Mouse (Mus musculus) E14TG2a.4 (cell line): ENCODE data around the gene Myh13.

Experiments used
- H3K27me3 ChIP-seq: 2 replicates; pipeline ENCODE4 v1.6.1; 2014; ENCODE audit warnings: low read length, control low read depth; ENCODE audit not compliant: insufficient read depth
- H3K36me3 ChIP-seq: 2 replicates; pipeline ENCODE4 v1.6.1; 2014; ENCODE audit warnings: low read length, control low read depth; ENCODE audit not compliant: insufficient read depth
- H3K4me1 ChIP-seq: replicated peaks from 2 replicates; pipeline ENCODE4 v1.6.1; 2014; ENCODE audit warnings: low read depth, low read length, control low read depth
- H3K4me3 ChIP-seq: replicated peaks from 2 replicates; pipeline ENCODE4 v1.5.1; 2014; ENCODE audit warnings: mild to moderate bottlenecking, low read length
- H3K9me3 ChIP-seq: 2 replicates; pipeline ENCODE4 v1.6.1; 2014; ENCODE audit warnings: low read length, control low read depth
- CTCF ChIP-seq: conservative IDR thresholded peaks from 2 replicates; pipeline ENCODE4 v1.5.1; 2014; ENCODE audit warnings: low read length
- NANOG ChIP-seq: IDR thresholded peaks from 2 replicates; pipeline ENCODE4 v1.6.1; 2014; ENCODE audit warnings: borderline replicate concordance, low read length, mixed read lengths
- POU5F1 ChIP-seq: IDR thresholded peaks from 2 replicates; pipeline ENCODE4 v1.6.1; 2014; ENCODE audit warnings: low read length, borderline replicate concordance

The Myh13 gene

GRCm38 (mm10) chr11:67376308-67376707, 54.9 kb downstream of the Myh13 start:
- Histone ChIP-seq H3K4me1 (peaks cover 72% of the 10 kb centered on the region), H3K4me3 (no peak overlapping the region), H3K36me3 (no peaks in the 10 kb centered on the region), H3K9me3 (no peaks in the 10 kb centered on the region), H3K27me3 (no peaks in the 10 kb centered on the region)
- peak; percentile 91 for TF ChIP-seq CTCF
- TF ChIP-seq POU5F1, result no peak

- no peaks in the 10 kb centered on the region for H3K9me3 ChIP-seq
- peak overlapping the region; percentile 64 for H3K4me3 ChIP-seq
- TF ChIP-seq NANOG, result no peak; the same call in 1 of the 2 replicates
- no peak for TF ChIP-seq CTCF
- TF ChIP-seq POU5F1, result no peak
- no peaks in the 10 kb centered on the region for H3K27me3 ChIP-seq
- H3K4me1 ChIP-seq, result peaks cover 71% of the 10 kb centered on the region
- H3K36me3 ChIP-seq, result no peaks in the 10 kb centered on the region
These were observed 58.4 kb downstream of the Myh13 start for GRCm38 (mm10) chr11:67379703-67380510.

- Histone ChIP-seq H3K4me1 (peaks cover 70% of the 10 kb centered on the region), H3K4me3 (peak overlapping the region; percentile 8; the same call in 1 of the 2 replicates)
These were observed 60.4 kb downstream of the Myh13 start for GRCm38 (mm10) chr11:67381833-67382232.

DNA sequence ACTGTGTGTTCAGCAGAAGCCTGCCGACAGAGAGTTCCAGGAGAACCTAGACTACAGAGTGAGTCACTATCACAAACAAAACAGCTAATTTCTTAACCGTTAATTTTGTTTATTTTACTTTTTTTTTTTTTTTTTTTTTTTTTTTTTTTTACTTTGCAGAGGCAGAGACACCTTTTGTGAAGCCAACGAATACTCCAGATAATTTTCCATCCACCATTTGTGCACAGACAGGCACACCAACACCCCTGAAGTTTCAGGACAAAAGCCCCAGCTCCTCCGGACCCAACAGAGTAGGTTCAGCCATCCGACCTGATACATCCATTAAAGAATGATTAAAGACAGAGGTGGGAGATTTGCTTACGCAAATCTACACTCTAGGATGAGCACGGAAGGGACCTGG, 63.2 kb downstream of the Myh13 start:
- TF ChIP-seq NANOG, result no peak
- H3K4me3 ChIP-seq, result no peak overlapping the region
- H3K27me3 ChIP-seq, result no peaks in the 10 kb centered on the region
- H3K4me1 ChIP-seq, result peaks cover 46% of the 10 kb centered on the region
- H3K9me3 ChIP-seq, result peaks cover 18% of the 10 kb centered on the region
- no peaks in the 10 kb centered on the region for H3K36me3 ChIP-seq

More at GRCm38 (mm10) chr11:67381833-67382232, 60.4 kb downstream of the Myh13 start:
- Histone ChIP-seq H3K9me3 (no peaks in the 10 kb centered on the region), H3K36me3 (no peaks in the 10 kb centered on the region), H3K27me3 (no peaks in the 10 kb centered on the region)
- TF ChIP-seq POU5F1 (no peak), NANOG (no peak), CTCF (no peak)

DNA sequence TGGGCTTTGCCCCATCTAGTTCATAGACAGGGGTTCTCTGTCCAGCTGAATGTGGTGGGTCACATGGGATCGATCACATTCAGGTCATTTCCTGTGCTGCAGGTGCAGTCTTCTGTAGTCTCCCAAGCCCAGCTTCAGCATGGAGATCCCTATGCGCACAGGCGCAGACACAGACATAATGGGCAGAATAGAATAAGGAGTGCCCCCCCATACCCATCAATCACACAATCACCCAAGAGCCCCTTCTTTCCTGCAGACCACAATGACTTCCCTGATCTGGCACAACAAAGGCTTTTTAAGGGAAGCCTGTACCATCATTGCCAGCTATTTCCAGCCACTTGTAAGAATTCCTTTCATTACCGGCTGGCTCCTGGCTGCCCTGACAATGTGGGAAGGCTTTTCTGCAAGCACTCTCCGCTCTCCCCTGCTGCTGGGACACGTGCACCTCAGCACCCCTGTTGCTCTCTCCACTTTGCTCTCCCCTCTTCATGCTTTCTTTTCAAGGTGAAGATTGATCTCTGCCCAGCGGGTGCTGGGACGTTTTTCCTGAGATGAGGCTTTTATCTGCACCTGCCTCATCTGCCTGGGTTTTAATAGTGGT, 65.5 kb downstream of the Myh13 start:
- Histone ChIP-seq H3K4me3 (no peak overlapping the region), H3K9me3 (peaks cover 18% of the 10 kb centered on the region), H3K4me1 (peaks cover 23% of the 10 kb centered on the region), H3K36me3 (no peaks in the 10 kb centered on the region), H3K27me3 (no peaks in the 10 kb centered on the region)
- no peak for TF ChIP-seq POU5F1
- no peak for TF ChIP-seq CTCF
- TF ChIP-seq NANOG, result peak; percentile 44; the same call in 1 of the 2 replicates

DNA sequence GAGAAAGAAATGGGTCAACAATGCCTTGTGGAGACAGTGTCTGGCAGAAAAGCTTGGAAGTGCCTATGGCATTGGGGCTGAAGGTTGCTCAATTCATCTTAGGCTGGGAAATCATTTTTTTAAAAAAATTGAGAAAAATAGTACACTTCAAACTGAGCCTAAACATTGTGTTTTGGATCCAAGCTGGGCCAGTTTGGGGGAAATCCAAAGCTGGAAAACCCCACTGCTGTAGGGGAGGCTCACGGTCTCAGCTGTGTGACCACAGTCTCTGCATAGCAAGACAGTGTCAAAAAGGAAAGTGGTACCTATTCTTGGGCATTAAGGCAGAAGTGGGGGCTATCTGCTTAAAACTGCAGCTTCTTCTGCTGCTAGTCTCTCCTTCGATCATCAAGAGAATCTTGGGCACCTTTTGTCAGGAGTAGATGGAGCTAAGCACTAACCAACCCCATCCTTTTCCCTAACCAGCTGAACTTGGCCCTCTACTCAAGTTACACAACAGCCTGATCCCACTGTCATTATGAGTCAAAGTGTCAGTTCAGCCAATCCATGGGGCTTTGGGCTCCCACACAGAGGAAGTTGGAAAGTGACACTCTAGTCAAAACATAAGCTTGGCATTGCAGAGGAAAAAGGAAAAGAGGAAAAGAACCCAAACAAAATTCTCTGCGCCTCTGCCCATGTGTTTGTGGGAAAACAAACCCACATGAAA, 69.4 kb downstream of the Myh13 start:
- H3K9me3 ChIP-seq, result peaks cover 20% of the 10 kb centered on the region
- peaks cover 8% of the 10 kb centered on the region for H3K4me1 ChIP-seq
- no peak for TF ChIP-seq CTCF
- TF ChIP-seq NANOG, result no peak
- no peak for TF ChIP-seq POU5F1
- H3K36me3 ChIP-seq, result no peaks in the 10 kb centered on the region
- no peaks in the 10 kb centered on the region for H3K27me3 ChIP-seq
- H3K4me3 ChIP-seq, result no peak overlapping the region

- Histone ChIP-seq H3K27me3 (no peaks in the 10 kb centered on the region), H3K9me3 (peaks cover 25% of the 10 kb centered on the region), H3K36me3 (no peaks in the 10 kb centered on the region), H3K4me3 (no peak overlapping the region), H3K4me1 (no peaks in the 10 kb centered on the region; the same call in 1 of the 2 replicates)
- no peak for TF ChIP-seq POU5F1
- no peak for TF ChIP-seq NANOG
- TF ChIP-seq CTCF, result no peak
These were observed 70.9 kb downstream of the Myh13 start for GRCm38 (mm10) chr11:67392369-67392768.

DNA sequence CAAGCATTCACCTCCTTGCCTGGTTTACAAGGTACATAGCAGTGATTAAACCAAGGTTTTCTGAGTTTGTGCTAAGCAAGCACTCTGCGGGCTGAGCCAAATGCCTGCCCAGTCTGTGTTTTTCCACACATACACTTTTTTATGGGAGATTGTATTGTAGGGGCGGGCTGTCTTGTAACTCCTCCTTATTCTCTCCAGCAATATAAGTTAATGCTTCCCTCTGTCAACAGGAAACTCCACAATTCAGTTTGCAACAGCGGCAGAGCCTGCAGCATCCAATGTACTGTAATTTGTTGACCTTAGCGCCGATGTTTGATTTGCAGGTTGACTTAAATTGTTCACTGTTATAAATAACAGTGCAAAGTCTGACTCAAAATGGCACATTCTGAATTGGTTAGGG, 79.5 kb downstream of the Myh13 start:
- Histone ChIP-seq H3K36me3 (no peaks in the 10 kb centered on the region), H3K27me3 (no peaks in the 10 kb centered on the region), H3K4me3 (no peak overlapping the region), H3K9me3 (peaks cover 4% of the 10 kb centered on the region; the same call in 1 of the 2 replicates), H3K4me1 (peaks cover 3% of the 10 kb centered on the region; the same call in 1 of the 2 replicates)
- TF ChIP-seq NANOG (no peak), POU5F1 (no peak), CTCF (no peak)
